Mouse (Mus musculus): ENCODE results near the gene Cnih2.
"Not testable (repeated sequence)": the region's sequence is repeated elsewhere in the genome, so short reads cannot be mapped to it uniquely, and the experiment has no call there.

Gene Cnih2

DNA sequence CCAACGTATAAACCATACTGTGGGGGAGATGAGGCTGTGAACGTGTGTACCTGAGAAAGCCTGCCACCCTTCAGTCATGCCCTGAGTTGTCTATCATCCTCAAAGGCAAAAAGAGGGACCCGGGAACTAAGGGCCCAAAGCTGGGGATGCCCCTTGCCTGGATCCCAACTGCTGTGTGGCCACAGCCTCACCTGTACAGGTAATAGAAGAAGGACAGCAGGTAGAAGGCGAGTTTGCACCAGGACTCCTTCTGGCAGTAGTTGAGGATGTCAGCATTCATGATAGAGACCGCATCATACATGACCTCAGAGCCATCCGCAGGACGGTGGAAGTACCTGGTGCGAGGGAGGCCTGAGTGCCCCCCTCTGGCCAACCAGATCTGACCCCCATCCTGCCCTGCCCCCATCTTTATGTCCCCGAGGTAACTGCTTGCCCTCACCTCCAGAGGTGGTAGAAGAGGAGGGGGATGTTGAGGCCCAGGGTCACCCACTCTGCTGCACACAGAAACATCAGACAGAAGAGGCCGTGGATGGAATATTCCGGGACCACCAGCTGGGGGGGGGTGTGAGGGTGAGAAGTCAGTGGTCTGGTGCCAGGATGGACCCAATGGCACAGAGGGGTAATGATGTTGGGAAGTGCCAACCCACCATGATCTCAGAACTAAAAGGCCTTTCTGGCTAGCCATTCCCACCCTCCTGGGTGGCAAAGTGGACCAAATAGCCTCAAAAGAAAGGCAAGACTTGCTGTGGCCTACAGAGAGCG, 4.7 kb downstream of the Cnih2 start:
- no peak for DNase-seq

GRCm38 (mm10) chr19:5092083-5092482, 6.2 kb downstream of the Cnih2 start:
- DNase-seq: no peak

DNA sequence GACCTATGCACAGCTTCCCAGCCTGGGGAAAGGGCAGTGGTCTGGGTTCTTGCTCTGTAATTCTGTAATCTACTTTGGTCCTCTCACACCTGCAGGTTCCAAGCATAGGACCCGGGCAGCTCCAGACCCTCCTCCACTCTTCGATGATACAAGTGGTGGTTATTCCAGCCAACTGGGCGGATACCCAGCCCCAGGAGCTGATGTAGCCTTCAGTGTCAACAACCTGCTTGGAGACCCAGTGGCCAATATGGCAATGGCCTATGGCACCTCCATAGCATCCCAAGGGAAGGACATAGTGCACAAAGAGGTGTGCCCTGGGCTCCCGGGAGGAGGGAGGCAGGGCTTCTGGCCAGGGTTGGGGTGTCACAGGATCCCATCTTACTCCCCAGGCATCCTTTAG, 9.0 kb downstream of the Cnih2 start:
- no peak for DNase-seq

- DNase-seq: peak; percentile 95
Measured at GRCm38 (mm10) chr19:5087884-5088728, 10.2 kb downstream of the Cnih2 start, which contains the start of gene Yif1a. Gene Yif1a (plus strand): TSS chr19:5088538.

GRCm38 (mm10) chr19:5086533-5086932, 11.8 kb downstream of the Cnih2 start:
- DNase-seq: not testable (repeated sequence)

DNA sequence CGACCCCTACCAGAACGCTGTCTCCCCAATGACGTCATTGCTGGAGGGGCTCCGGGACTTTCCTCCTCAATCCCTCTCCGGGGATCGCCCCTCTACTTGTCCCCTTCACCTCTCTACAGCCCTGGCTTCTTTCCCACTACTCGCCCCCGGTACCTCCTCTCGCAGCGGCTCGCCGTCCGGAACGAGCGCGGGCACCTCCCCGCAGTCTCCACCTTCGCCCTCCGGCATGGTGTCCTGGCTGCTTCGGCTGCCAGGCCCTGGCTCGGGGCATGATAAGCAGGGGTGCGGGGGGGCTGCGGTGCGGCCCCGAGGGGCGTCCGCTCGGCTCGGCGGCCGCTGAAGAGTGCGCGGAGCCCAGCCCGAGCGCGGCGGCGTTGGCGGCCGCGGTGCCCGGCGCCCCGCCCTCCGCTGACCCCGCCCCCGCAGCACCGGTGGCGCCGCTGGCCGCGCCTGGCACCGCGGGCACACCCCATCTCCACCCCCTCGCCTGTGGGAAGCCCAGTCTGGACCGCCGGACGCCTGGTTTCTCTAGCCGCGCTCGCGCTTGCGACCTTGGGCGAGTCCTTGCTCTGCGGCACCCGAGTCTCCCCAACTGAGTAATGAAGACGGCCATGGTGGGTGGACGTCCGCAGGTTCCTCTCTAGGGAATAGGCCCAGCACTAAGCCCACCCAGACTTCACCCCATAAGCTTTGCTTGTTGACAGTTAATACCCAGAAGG, 13.0 kb downstream of the Cnih2 start, which contains the start of gene Tmem151a:
TSS of gene Tmem151a (minus strand) at position 387 of the 719 bp plus-strand sequence.
- no peak for DNase-seq

- no peak for DNase-seq
Measured at GRCm38 (mm10) chr19:5084834-5085144, 13.5 kb downstream of the Cnih2 start.

GRCm38 (mm10) chr19:5083961-5084833, 14.1 kb downstream of the Cnih2 start:
- no peak for DNase-seq

DNA sequence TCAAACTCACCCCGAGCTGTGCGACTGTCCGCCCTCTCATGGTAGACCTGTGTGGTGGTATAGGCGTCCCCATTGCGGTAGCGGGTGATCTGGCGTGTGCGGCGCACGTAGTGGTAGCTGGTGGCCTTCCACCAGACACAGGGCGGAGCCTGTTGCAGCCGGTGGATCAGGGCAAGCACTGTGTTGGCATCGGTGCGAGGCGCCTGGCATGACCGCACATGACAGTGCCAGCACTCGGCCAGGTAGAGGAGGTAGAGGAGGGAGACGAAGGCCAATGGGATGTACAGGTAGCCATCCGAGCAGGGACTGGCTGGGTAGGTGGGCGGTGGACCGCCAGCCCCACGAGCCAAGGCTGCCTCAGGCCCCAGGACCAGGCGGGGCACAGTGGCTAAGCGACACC, 15.7 kb downstream of the Cnih2 start:
- DNase-seq: no peak

DNA sequence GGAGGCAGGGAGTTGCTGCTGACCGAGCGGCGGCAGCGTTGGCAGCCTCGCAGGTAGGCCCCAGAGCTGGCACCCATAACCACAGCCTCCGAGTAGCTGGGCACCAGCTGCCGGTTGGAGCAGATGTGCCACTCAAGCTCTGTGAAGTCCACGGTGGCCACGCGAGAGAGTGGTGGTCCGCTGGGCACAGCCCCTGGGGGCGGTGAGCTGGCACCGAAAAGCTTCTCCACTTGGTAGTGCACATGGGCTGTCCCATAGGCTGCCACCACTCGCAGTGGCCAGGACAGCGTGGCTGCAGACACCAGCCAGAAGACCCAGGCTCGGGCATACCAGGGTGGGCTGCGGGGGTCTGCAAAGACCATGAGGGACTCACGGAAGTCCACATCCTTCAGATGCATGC, 16.3 kb downstream of the Cnih2 start:
- DNase-seq: no peak

GRCm38 (mm10) chr19:5079279-5079678, 19.0 kb downstream of the Cnih2 start:
- DNase-seq: no peak

- DNase-seq: no peak
Measured at GRCm38 (mm10) chr19:5073518-5073917, 24.8 kb downstream of the Cnih2 start.

DNA sequence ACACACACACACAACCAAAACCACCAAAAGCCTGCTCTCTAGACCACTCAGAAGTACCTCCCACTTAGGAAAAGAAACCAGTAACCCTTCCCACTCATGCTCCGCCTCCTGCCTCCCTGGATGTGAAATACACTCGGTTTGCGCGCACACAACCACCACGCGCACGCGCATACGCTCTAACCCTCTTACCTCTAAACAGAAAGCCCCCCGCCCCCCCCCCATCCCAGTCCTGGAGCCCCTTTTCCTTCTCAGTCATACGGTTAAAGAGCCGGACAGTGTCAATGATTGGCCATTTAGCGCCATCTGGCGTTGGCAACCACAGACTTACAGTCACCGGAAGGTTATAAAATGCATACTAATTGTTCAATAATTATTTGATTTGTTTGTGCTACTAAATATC, 25.3 kb downstream of the Cnih2 start:
- peak; percentile 71 for DNase-seq

DNA sequence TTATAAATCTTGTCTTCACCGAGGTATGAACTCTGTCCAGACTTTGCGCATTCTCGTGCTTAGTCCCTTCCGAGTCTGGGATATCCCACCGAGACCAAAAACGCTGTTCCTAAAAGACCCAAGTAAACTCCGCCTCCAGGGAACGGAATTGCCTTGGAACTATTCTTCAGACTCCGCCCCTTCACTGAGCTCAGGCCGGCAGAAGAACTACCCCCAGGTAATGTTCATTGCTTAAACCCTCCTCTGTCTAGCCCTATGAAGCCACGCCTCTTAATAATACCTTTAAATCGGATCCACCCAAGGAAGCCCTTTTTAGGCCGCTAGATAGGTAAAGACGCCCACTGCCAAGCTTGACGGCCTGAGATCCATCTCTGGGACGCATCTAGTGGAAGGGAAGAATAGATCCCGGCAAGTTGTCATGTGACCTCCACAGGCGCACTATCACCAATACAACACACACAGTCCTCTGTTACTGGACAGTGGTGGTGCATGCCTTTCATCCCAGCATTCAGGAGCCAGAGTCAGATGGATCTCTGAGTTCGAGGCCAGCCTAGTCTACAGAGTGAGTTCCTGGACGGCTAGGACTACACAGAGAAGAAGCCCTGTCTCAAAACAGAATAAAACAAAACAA, 25.8 kb downstream of the Cnih2 start:
- DNase-seq: no peak

DNA sequence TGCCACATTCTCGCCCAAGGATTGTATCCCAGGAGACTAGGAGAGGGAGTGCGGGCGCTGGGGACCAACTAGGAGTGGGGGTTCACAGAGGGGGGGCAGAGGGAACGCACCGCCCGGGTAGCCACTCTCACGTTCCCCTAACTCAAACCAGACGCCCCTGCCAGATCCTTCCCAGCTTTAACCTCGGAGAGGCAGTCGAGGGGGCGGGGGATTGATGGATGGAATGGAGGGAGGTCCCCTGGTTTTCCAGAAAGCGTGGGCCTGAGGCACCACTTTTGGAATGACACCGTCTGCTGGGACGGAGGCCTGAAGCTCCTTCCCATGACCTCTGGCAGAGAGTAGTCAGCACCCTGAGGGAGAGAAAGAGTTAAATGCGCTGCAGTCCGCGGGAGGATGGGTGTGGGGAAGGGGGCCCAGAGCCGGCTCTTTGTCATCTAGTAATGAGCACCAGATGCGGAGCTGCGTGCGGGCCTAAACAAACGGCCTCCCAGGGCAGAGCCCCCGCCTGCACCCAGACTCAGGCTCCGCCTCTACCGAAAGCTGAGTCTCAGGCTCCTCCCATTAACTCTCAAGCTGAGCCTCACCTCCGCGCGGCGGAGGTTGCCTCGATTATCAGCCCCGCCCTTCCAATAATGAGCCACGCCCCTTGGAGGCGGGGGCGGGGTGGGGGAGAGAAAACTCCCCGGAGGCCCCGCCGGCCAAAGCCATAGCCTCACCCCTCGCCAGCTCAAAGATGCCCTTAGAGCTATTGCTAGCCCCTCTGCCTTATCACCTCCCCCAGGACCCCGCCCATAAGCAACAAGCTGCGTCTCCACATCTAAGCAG, 26.6 kb downstream of the Cnih2 start:
- DNase-seq: peak; percentile 41

DNA sequence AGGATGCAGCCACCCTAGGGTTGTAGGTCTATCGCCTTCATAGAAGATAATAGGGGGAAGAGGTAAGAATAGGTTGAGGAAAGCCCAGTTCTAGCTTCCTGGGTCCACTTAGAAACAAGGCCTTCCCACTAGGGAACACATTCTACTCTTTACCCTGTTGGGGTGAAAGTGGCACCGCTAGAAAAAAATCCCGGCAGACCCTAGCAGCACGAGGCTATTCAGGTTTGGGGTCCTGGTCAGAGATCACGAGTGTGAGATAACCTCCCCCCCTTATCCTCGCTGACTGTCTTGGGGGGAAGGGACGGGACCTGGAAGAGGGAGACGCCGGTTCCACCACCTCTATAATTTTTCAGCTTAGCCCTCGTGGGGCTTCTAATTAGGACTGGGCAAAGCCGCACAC, 27.2 kb downstream of the Cnih2 start:
- DNase-seq: no peak

DNA sequence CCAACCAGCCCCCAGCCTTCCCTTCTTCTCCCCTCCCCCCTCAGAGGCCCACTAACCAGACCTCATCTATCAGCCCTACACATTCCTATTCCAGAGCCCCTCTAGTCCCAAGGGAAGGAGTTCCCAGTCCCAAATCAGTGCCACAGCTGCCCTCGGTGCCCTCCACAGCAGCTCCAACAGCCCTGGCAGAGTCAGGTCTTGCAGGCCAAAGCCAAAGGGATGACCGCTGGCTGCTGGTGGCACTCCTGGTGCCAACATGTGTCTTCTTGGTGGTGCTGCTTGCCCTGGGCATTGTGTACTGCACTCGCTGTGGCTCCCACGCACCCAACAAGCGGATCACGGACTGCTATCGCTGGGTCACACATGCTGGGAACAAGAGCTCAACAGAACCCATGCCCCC, 28.3 kb downstream of the Cnih2 start:
- DNase-seq: no peak

GRCm38 (mm10) chr19:5069486-5069885, 28.8 kb downstream of the Cnih2 start:
- no peak for DNase-seq

DNA sequence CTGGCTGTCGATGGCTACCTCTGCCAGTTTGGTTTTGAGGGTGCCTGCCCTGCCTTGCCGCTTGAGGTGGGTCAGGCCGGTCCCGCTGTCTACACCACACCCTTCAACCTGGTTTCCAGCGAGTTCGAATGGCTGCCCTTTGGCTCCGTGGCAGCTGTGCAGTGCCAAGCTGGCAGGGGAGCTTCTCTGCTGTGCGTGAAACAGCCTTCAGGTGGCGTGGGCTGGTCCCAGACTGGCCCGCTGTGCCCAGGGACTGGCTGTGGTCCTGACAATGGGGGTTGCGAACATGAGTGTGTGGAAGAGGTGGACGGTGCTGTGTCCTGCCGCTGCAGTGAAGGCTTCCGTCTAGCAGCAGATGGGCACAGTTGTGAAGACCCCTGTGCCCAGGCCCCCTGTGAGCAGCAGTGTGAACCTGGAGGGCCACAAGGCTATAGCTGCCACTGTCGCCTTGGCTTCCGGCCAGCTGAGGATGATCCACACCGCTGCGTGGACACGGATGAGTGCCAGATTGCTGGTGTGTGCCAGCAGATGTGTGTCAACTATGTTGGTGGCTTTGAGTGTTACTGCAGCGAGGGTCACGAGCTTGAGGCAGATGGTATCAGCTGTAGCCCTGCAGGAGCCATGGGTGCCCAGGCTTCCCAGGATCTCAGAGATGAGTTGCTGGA, 29.6 kb downstream of the Cnih2 start:
- no peak for DNase-seq

GRCm38 (mm10) chr19:5067867-5068569, 30.3 kb downstream of the Cnih2 start, which contains the start of gene Cd248:
Gene Cd248 (plus strand): TSS chr19:5068078.
- no peak for DNase-seq
